Mouse (Mus musculus) ES-Bruce4 (cell line): ENCODE data around the gene Cd9. TPM values are rescaled to one million over a fixed set of nuclear protein-coding genes. Genes with fewer than 3 reads are reported as not detected.

Experiments used
- H3K27ac ChIP-seq: 2 replicates; pipeline ENCODE4 v1.5.1; 2012; ENCODE audit warnings: low read length, inconsistent platforms; ENCODE audit not compliant: insufficient read depth
- H3K27me3 ChIP-seq: 2 replicates; pipeline ENCODE4 v1.6.1; 2012; ENCODE audit warnings: mild to moderate bottlenecking, low read length, inconsistent platforms; ENCODE audit not compliant: control insufficient read depth, poor library complexity, insufficient read depth, severe bottlenecking
- H3K36me3 ChIP-seq: 2 replicates; pipeline ENCODE4 v1.6.1; 2012; ENCODE audit warnings: inconsistent platforms, mild to moderate bottlenecking, low read length, moderate library complexity; ENCODE audit not compliant: control insufficient read depth, poor library complexity, insufficient read depth, severe bottlenecking
- H3K4me1 ChIP-seq: one replicate; pipeline ENCODE4 v1.8.1; 2011; ENCODE audit warnings: low read length; ENCODE audit not compliant: control insufficient read depth, insufficient read depth
- H3K4me3 ChIP-seq: 2 replicates; pipeline ENCODE4 v1.5.1; 2011; ENCODE audit warnings: low read depth, mild to moderate bottlenecking, low read length
- H3K9ac ChIP-seq: 2 replicates; pipeline ENCODE4 v1.6.1; 2012; ENCODE audit warnings: low read depth, mild to moderate bottlenecking, inconsistent platforms; ENCODE audit not compliant: poor library complexity, severe bottlenecking
- H3K9me3 ChIP-seq: replicated peaks from 2 replicates; pipeline ENCODE4 v1.6.1; 2012; ENCODE audit warnings: mild to moderate bottlenecking, low read length, inconsistent platforms; ENCODE audit not compliant: control insufficient read depth, poor library complexity, insufficient read depth, severe bottlenecking
- CTCF ChIP-seq: IDR thresholded peaks from one replicate; pipeline ENCODE4 v1.8.1; 2011; ENCODE audit warnings: low read depth, low read length
- EP300 ChIP-seq: IDR thresholded peaks from 2 replicates; pipeline ENCODE4 v1.6.1; 2011; ENCODE audit warnings: low read depth, low read length; ENCODE audit not compliant: insufficient read depth
- POLR2A ChIP-seq: IDR thresholded peaks from one replicate; pipeline ENCODE4 v1.8.1; 2011; ENCODE audit warnings: low read length; ENCODE audit not compliant: insufficient read depth
- polyA plus RNA-seq: library from polyadenylated mRNA; stranded (reverse); fragments of >200 nt; gene quantifications from 2 replicates; pipeline ENCODE4 v1.2.4, GENCODE M21; 2011; ENCODE audit warnings: low read depth; ENCODE audit not compliant: missing spikeins, insufficient read depth, insufficient read length

Gene Cd9
- polyA plus RNA-seq, 1 experiment: 417 TPM

DNA sequence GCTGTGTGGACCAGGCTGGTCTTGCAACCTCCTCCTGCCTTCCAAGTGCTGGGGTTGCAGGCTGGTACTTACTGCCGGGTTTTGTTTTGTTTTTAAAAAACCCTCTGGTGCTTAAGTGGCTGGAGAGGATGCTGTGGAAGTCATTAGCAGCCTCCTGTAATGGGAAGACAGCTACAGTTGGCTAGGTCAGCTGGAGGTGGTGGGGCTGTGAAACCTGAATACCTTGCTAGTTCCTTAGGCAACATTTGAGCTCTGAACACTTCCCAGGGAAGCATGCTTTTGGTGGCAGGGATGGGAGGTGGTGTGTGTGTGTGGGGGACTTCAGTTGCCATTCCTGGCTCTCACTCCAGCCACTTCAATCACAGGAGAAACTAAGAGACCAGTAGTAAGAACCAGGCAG lies 19.4 kb downstream of the Cd9 start:
- H3K4me1 ChIP-seq: peaks cover 35% of the 10 kb centered on the region
- H3K27ac ChIP-seq: no peak overlapping the region; the same call in 1 of the 2 replicates
- TF ChIP-seq CTCF: no peak
- TF ChIP-seq EP300: no peak
- TF ChIP-seq POLR2A: no peak
- H3K27me3 ChIP-seq: no peaks in the 10 kb centered on the region
- H3K36me3 ChIP-seq: peaks cover 15% of the 10 kb centered on the region; the same call in 1 of the 2 replicates
- no peak overlapping the region for H3K4me3 ChIP-seq
- H3K9me3 ChIP-seq: no peaks in the 10 kb centered on the region
- no peak overlapping the region for H3K9ac ChIP-seq

DNA sequence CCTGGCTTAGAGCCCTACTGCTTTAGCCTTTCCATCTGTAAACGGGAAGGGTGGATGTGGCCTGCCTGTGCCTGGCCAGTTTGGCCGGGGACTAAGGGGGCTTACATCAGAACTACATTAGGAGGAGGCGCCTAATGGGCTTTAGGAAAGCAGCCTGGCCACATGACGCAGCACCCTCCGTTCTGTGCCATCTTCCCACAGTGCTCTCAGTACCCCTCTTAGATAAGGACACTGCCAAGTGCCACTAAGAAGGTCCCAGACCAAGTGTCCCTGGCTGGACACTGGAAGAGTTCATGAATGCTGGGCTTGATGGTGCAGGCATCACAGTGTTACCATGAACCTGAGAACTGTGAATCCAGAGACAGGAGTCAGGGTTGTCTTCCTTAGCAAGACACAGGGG lies 20.7 kb downstream of the Cd9 start:
- Histone ChIP-seq H3K4me3 (no peak overlapping the region), H3K9me3 (no peaks in the 10 kb centered on the region), H3K36me3 (peaks cover 15% of the 10 kb centered on the region; the same call in 1 of the 2 replicates), H3K27me3 (no peaks in the 10 kb centered on the region), H3K9ac (no peak overlapping the region), H3K4me1 (peaks cover 30% of the 10 kb centered on the region), H3K27ac (no peak overlapping the region)
- TF ChIP-seq CTCF: no peak
- no peak for TF ChIP-seq POLR2A
- TF ChIP-seq EP300: no peak

DNA sequence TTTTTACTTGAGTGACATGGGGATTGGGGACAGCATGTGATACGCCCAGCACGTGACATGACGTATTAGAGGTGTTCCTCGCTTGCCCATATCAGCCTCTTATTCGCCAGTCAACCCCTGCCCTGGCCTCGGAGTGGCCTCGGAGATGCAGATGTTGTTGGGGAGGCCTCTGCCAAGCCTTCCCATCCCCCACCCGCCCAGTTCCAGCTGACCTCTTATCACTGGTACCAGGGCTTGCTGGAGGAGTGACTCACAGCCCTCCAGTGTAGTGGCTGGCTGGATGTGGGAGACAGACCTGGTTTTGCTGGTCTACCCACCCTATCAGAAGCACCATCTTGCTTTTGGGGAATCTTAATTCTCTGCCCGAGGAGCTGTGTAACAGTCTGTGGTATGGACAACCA lies 21.3 kb downstream of the Cd9 start:
- Histone ChIP-seq H3K9me3 (no peaks in the 10 kb centered on the region), H3K9ac (no peak overlapping the region), H3K4me3 (no peak overlapping the region), H3K27ac (no peak overlapping the region), H3K36me3 (peaks cover 15% of the 10 kb centered on the region; the same call in 1 of the 2 replicates), H3K4me1 (peaks cover 28% of the 10 kb centered on the region), H3K27me3 (no peaks in the 10 kb centered on the region)
- TF ChIP-seq CTCF (no peak), POLR2A (no peak), EP300 (no peak)

DNA sequence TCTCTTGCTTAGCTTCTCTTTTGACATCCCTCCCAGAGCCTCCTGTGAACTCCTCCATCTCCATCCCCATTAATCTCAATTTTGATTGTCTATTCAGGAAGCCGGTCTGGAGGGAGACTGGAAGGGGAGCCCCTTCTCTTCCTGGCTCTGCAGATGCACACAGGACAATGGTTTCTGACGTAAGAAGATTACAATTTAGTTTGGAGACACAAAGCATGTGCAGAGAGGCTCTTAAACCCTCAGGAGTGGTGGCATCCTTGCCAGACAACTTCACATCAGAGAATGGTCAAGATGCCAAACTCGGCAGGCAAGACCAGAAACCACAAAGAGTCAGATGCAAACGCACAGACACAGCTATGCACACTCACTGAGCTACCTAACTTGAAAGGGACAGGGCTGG lies 22.7 kb downstream of the Cd9 start:
- Histone ChIP-seq H3K27ac (no peak overlapping the region), H3K27me3 (no peaks in the 10 kb centered on the region)

DNA sequence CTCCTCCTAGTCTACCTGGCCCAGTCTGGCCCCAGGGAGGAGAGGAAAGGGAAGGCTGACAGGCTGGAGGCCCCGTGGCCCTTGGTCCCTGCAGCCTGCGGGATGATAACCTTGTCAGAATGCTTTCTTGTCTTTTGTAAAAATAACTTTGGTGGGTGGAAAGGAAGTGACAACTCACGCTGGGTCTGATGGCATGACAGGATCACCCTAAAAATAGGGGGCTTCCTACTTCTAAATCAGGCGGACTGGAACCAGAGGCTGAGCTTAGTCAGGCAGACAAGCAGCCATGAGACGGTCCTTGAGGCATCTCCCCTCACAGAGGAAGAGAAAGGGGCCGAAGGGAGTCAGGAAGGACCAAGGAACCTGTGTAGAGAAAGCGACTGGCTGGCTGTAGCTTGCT lies 23.3 kb downstream of the Cd9 start:
- Histone ChIP-seq H3K9me3 (no peaks in the 10 kb centered on the region), H3K4me3 (no peak overlapping the region), H3K36me3 (peaks cover 20% of the 10 kb centered on the region; the same call in 1 of the 2 replicates), H3K4me1 (peaks cover 16% of the 10 kb centered on the region), H3K27ac (no peak overlapping the region), H3K27me3 (no peaks in the 10 kb centered on the region), H3K9ac (no peak overlapping the region)
- TF ChIP-seq CTCF (no peak), POLR2A (no peak), EP300 (no peak)

More for the DNA sequence above, 22.7 kb downstream of the Cd9 start:
- Histone ChIP-seq H3K4me1 (peaks cover 20% of the 10 kb centered on the region), H3K4me3 (no peak overlapping the region), H3K36me3 (peaks cover 15% of the 10 kb centered on the region; the same call in 1 of the 2 replicates), H3K9me3 (no peaks in the 10 kb centered on the region), H3K9ac (no peak overlapping the region)
- TF ChIP-seq POLR2A: no peak

DNA sequence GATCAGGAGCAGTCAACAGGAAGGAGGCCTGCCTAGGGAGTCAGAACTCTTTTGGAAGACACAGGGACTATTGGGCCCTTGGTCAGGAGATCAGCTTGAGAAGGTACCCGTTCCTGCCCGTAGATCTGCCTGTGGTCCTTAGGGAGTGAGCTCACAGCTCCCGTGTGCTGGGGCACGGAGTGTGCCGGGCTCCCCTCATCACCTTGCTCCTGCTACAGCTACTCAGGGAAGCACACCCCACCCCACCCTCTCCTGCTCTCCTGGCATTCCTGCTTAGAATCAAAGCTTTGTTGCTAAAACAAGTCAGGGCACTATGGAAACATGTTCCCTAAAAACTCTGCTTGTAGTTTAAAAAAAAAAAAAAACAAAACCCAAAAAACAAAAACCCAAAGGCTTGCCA lies 24.0 kb downstream of the Cd9 start:
- Histone ChIP-seq H3K27ac (no peak overlapping the region), H3K9me3 (no peaks in the 10 kb centered on the region), H3K9ac (no peak overlapping the region), H3K27me3 (no peaks in the 10 kb centered on the region), H3K4me1 (peaks cover 16% of the 10 kb centered on the region), H3K4me3 (no peak overlapping the region), H3K36me3 (peaks cover 24% of the 10 kb centered on the region; the same call in 1 of the 2 replicates)
- TF ChIP-seq CTCF: no peak
- no peak for TF ChIP-seq EP300
- TF ChIP-seq POLR2A: no peak

DNA sequence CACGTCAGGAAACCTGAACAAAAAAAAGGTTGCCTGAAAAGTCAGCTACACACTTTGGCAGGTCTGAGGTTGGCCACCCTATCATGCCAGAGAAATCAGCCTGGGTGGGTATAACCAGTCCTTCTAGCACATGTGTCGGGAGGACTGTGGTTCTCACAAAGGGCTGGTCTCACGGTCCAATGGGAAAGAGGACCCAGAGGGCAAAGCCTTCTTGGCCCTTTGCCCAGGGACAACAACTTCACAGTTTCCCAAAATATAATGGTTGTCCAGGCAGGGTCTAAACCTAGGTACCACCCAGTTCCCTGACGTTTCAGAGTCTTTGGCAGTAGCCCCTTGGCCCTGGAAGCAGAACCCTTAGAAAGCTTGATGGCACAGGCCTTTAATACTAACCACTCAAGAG lies 25.4 kb downstream of the Cd9 start:
- no peak overlapping the region for H3K27ac ChIP-seq
- H3K36me3 ChIP-seq: peaks cover 25% of the 10 kb centered on the region
- peaks cover 11% of the 10 kb centered on the region for H3K4me1 ChIP-seq
- H3K9ac ChIP-seq: no peak overlapping the region
- H3K4me3 ChIP-seq: no peak overlapping the region
- H3K27me3 ChIP-seq: no peaks in the 10 kb centered on the region
- no peaks in the 10 kb centered on the region for H3K9me3 ChIP-seq
- no peak for TF ChIP-seq POLR2A
- no peak for TF ChIP-seq CTCF
- no peak for TF ChIP-seq EP300
